Mouse (Mus musculus) monocyte, adult 5-6 weeks (primary cell): Measurements from ENCODE around the gene Tmem120b. TPM values are rescaled to one million over a fixed set of nuclear protein-coding genes. Genes with fewer than 3 reads are reported as not detected.

Experiments used
- ATAC-seq: fragments of 153-309, 156-312 bp; replicated peaks from 2 replicates; pipeline ENCODE4 v1.8.0; 2017; ENCODE audit warnings: mild to moderate bottlenecking; ENCODE audit not compliant: low TSS enrichment, insufficient number of reproducible peaks, severe bottlenecking, poor library complexity, low FRiP score
- total RNA-seq: library from RNA; stranded (forward); fragments of 200-1000, 200-491, 200-594 nt; gene quantifications from 3 replicates; pipeline ENCODE4 v1.2.3, GENCODE M21; 2017

Gene Tmem120b
- 0.67 to 3.5 TPM (median 2.0 TPM) in 3 replicates for total RNA-seq

- no peak for ATAC-seq
These were observed at the start of gene Tmem120b for GRCm38 (mm10) chr5:123068115-123068514. Gene Tmem120b (plus strand): TSS chr5:123068415.

- ATAC-seq = no peak
These were observed 48.7 kb upstream of the Tmem120b start for GRCm38 (mm10) chr5:123019336-123020016.

GRCm38 (mm10) chr5:123020426-123020825, 47.8 kb upstream of the Tmem120b start:
- no peak for ATAC-seq

GRCm38 (mm10) chr5:123021438-123021837, 46.8 kb upstream of the Tmem120b start:
- no peak for ATAC-seq

- ATAC-seq = no peak
These were observed 45.2 kb upstream of the Tmem120b start for GRCm38 (mm10) chr5:123023049-123023448.

- ATAC-seq = no peak
These were observed 43.9 kb upstream of the Tmem120b start for GRCm38 (mm10) chr5:123024312-123024711.

- ATAC-seq = peak; percentile 93
These were observed 43.1 kb upstream of the Tmem120b start for GRCm38 (mm10) chr5:123024965-123025573.

- ATAC-seq = no peak
These were observed 41.8 kb upstream of the Tmem120b start for GRCm38 (mm10) chr5:123026414-123026813.

GRCm38 (mm10) chr5:123027436-123027835, 40.8 kb upstream of the Tmem120b start:
- ATAC-seq = peak; percentile 24; the same call in 1 of the 2 replicates

GRCm38 (mm10) chr5:123029729-123030128, 38.5 kb upstream of the Tmem120b start:
- ATAC-seq = no peak

GRCm38 (mm10) chr5:123031312-123031711, 36.9 kb upstream of the Tmem120b start:
- no peak for ATAC-seq

GRCm38 (mm10) chr5:123033646-123034160, 34.5 kb upstream of the Tmem120b start:
- no peak for ATAC-seq

GRCm38 (mm10) chr5:123035089-123035488, 33.1 kb upstream of the Tmem120b start:
- no peak for ATAC-seq

- no peak for ATAC-seq
These were observed 32.7 kb upstream of the Tmem120b start for GRCm38 (mm10) chr5:123035564-123035963.

- ATAC-seq = no peak
These were observed 30.1 kb upstream of the Tmem120b start for GRCm38 (mm10) chr5:123038115-123038514.

GRCm38 (mm10) chr5:123039120-123039752, 29.0 kb upstream of the Tmem120b start:
- ATAC-seq = peak; percentile 94

- no peak for ATAC-seq
These were observed 27.4 kb upstream of the Tmem120b start for GRCm38 (mm10) chr5:123040796-123041195.

- no peak for ATAC-seq
These were observed 24.4 kb upstream of the Tmem120b start for GRCm38 (mm10) chr5:123043856-123044255.

- ATAC-seq = peak; percentile 62; the same call in 1 of the 2 replicates
These were observed 22.5 kb upstream of the Tmem120b start for GRCm38 (mm10) chr5:123045561-123046295.
